Mouse (Mus musculus) retina, postnatal 1 day (tissue): ENCODE results near the gene Sbk3.

Source experiments
- DNase-seq: peaks from one replicate; pipeline ENCODE4 v3.0.0-alpha.2; 2012

The Sbk3 gene

DNA sequence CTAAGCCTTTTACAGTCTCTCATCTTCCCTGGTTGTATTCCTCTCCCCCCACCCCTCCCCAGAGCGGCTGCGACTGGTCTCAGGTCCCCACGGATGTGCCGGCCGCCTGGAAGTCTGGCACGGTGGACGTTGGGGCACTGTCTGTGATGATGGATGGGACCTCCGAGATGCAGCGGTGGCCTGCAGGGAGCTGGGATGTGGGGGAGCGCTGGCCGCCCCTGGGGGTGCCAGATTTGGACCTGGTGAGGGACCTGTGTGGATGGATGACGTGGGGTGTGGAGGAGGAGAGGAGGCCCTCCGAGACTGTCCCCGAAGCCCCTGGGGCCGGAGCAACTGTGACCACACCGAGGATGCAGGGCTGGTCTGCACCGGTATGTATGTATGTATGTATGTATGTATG is 42.6 kb downstream of the Sbk3 start:
- no peak for DNase-seq

DNA sequence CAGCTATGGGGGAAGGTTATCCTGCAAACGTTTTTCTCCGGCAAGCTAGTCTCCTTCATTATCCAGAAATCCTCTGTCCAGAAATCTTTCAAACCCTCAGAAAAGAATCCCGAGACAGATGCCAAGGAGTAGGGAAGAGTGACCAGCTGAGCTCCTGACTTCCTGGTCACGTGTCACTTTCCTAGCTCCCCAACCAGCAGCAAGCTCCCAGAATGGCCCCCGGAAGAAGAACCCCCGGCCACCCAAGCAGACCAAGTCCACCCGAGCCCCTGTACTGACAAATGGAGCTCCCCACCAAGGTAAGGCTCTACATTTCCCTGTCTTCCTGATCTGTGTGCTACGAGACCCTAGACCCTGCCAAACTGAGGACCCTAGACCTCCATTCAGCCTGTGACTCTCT is 43.3 kb downstream of the Sbk3 start:
- DNase-seq, result no peak

DNA sequence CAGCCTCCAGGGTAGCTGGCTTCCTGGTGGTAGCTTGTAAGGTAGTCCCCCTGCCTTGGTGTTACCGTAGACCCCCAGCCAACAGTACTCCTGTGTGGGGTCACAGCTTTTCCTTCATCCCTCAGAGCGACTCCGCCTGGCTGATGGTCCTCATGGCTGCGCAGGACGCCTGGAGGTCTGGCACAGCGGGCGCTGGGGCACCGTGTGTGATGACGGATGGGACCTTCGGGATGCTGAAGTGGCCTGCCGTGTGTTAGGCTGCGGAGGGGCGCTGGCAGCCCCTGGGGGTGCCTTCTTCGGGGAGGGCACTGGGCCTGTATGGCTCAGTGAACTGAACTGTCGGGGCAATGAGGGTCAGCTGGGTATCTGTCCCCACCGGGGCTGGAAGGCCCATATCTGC is 44.1 kb downstream of the Sbk3 start:
- DNase-seq, result no peak

DNA sequence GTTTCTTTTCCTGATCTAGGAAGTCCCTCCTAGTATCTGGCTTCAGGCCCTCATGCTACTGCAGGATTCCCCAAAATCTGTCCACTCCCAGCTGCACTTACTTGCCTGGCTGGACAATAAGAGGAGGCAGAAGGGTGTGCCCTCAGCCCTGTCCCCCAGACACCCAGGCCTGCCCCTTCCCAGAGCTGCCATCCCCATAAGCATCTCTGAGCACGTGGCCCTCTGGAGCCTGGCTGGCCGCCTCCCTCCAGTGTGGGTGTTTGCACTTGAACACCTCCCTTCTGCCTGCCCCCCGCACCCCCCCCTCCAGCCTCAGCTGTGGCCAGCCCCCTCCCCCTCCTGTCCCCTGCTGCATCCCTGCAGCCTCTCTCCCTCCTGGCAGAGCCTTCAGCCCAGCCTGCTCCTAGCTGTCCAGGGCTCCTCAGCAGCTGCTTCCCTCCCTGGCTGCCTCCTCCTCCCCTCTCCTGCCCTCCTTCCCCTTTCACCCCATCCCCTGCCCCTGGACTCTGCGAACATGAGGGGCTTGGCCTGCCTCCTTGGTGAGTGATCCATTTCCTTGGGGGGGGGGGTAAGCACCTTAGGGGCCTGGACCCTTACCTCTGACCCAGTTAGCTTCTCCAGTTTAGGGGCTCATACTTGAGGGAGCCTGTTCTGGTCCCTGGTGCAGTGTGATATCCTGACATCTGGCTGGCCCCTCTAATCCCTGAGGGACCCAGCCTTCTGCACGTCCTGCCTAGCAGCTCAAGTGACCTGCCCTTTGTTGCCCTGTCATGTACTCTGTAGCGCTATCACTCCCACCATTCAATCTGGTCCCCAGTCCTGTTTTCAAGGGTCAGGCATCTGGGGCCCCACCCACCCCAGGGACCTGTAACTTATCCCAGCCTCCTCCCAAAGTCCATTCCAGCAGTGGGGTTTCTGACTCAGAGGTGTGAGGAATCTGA is 45.3 kb downstream of the Sbk3 start, which contains the start of gene Ssc5d:
Gene Ssc5d (plus strand): TSS at position 345 of the 941 bp plus-strand sequence.
- peak; percentile 77 for DNase-seq

DNA sequence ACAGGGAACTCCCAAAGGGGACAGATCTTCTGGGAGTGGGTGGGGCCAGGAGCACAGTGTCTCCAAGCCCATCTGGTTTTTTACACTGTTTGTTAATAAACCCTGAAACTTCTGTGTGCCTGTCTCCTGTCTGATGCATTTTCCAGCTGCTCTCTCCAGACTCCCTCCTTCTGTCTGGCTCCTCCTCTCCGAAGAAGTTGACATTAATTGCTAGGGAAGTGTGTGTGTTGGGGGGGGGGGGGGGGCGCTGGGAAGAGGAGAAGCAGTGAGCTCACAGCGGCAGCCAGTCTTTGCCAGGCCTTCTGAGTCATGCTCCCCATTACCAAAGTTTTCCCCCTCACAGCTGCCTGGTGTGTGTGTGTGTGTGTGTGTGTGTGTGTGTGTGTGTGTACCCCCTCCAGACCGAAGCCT is 46.1 kb downstream of the Sbk3 start:
- peak; percentile 70 for DNase-seq

DNA sequence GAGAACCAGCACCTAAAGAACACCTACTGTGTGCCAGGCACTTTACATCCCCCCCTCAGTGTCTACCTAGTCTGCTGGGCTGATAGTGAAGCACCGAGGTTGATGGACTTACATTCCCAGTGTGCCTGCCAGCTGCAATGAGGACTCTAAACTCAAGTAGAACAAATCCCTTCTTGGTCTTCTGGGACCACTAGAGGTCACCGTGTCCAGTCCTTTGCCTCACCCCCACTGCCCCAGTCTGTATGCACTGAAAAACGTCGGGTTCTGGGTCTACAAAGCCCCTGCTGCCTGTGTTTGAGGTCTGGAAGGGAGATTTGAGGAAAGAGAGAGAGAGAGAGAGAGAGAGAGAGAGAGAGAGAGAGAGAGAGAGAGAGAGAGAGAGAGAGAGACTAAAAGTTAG is 46.5 kb downstream of the Sbk3 start:
- DNase-seq, result peak; percentile 49

DNA sequence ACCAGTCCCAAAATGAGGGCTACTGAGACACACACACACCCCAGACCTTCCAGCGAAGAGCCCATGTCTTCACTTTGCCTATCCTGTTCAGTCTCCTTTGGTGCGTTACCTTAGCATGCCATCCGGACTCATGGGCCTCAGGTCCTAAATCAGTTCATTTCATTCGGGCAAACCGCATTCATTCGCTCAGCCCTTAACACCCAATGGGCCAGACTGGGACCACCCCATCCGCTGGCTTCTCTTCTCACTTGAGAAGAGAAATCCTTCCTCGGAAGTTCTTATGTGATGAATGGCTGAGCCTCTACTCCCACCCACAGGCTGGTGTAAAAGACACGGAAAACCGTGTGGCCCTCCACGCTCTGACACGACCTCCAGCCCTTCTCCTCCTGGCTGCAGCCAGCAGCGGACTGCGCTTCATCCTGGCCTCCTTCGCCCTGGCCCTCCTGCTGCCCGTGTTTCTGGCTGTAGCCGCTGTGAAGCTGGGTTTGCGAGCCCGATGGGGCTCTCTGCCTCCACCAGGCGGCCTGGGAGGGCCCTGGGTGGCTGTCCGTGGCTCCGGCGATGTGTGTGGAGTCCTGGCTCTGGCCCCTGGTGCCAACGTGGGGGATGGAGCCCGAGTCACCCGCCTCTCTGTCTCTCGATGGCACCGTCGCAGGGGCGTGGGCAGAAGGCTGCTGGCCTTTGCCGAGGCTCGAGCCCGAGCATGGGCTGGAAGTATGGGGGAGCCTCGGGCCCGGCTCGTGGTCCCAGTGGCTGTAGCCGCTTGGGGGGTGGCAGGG is 47.2 kb downstream of the Sbk3 start:
- DNase-seq, result peak; percentile 67

DNA sequence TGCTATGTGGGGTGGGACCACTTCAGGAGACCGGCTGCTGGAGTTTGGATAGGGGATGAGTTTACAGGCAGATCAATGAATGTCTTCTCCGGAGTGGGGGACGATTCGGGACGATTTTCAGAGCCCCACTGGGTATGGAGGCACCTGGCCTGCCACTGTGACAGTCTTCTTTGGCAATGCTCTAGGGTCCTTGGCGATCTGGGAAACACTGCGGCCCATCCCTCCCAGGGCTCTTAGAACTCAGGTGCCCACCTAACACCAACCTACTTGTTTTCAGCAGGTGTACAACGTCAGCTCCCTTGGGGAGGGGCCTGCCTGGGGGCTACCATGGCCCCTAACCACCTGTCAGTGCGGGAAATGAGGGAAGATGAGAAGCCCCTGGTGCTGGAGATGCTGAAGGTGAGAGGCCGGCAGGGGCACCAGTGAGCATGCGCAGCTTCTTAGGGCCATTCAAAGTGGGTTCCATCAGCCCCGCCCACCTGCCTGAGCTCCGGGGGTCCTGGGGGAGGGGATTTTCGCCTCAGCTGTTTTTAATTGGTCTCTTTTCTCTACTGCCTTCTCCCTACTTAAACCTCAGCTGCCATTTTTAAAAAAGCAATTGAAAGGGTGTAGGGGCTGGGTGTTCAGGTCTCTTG is 47.9 kb downstream of the Sbk3 start:
- DNase-seq, result peak; percentile 88

DNA sequence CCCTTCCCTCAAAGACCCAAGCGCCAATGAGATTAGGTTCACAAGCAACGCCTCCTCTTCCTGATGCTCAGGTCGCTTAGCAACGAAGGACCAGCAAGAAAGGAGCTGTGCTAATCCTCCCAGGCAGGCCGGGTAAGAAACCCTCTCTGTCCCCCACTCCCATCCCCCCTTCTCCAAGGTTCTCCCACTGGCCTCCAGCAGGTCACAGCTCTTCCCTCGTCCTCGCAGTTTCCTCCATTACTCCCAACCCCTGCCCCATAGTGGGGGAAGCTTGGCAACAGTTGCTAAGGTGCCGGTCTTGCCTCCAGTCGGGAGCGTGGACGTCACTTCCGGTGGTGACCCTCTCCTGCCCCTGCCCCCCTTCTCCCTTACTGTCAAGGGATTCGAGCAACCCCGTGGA is 48.5 kb downstream of the Sbk3 start:
- peak; percentile 96 for DNase-seq

DNA sequence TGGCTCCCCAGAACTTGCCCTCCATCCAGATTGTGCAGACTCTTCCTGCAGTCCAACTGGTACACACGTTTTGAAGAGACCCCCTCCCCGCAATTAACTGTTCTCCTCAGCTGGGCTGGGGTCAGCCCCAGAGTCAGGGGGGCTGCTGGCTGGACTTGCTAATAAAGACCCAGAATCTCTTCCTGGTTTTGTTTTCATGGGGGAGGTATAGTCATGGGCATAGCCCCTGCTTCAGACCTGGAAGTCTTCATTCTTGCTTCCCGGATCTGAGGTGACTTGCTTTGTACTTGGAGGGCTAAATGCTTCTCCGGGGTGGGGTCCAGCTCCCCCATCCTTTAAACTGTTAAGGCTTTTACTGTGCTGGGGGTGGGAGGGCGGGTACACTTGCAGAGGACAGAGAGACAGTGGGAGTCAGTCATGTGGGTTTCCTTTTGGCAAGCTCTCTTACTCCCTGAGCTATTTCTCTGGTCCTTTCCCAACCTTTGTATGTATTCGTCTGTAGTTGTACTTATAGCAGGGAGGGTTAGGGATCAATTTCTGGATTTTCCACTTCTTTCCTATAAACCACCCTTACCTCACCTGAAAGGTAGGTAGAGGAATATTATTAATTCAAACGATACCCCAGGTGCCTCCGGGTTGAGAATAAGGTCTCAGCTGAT is 49.0 kb downstream of the Sbk3 start, which contains the start of gene Nat14:
Gene Nat14 (plus strand): TSS at position 205 of the 659 bp plus-strand sequence.
- DNase-seq, result no peak

DNA sequence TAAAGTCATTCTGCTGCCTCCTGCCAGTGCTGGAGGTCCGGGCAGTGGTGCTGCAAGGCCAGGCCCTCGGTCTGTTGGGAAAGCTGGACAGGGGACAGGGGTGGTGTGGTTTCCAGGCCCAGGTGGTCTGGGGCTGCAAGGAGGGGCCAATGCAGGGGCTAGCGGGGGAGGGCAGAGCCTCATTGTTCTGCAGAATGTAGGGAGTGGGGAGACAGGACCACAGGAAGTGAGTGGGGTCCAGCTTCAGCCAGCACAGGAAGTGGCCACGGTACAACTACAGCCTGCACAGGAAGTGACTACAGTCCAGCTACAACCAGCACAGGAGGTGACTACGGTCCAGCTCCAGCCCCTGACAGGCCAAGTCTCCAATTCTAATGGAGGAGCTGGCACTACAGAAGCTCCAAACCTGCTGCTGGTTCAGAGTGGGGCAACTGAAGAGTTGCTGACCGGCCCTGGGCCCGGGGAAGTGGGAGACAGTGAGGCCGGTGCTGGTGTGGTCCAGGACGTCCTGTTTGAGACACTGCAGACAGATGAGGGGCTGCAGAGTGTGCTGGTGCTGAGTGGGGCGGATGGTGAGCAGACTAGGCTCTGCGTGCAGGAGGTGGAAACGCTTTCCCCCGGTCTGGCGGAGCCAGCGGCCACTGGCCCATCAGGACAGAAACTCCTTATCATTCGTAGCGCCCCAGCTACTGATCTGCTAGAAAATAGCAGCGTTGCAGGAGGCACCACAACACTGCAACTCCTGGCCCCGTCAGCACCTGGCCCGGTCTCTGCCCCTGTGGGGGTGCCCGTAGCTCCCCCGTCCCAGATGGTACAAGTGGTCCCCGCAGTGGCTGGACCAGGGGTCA is 49.8 kb downstream of the Sbk3 start:
- no peak for DNase-seq

DNA sequence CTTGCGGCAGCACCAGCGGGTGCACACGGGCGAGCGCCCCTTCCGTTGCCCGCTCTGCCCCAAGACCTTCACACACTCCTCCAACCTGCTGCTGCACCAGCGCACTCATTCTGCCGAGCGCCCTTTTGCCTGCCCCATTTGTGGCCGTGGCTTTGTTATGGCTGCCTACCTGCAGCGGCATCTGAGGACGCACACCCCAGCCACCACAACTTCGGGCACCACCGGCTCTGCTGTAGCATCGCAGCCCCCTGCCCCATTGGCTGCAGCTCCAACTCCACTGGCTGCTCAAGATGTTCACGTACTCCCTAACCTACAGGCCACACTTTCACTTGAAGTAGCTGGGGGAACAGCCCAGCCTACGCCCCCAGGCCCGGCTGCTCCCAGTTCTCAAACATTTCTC is 50.5 kb downstream of the Sbk3 start:
- no peak for DNase-seq

DNA sequence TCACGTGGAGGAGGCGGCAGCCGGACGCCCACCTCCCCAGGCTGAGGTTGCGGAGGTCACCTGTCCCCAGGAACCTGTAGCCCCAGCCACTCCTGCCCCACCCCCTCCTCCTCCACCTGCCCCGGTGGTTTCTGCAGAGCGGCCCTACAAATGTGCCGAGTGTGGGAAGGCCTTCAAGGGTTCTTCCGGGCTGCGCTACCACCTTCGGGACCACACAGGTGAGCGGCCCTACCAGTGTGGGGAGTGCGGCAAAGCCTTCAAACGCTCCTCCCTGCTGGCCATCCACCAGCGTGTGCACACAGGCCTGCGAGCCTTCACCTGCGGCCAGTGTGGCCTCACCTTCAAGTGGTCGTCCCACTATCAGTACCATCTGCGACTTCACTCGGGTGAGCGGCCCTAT is 51.0 kb downstream of the Sbk3 start:
- no peak for DNase-seq

DNA sequence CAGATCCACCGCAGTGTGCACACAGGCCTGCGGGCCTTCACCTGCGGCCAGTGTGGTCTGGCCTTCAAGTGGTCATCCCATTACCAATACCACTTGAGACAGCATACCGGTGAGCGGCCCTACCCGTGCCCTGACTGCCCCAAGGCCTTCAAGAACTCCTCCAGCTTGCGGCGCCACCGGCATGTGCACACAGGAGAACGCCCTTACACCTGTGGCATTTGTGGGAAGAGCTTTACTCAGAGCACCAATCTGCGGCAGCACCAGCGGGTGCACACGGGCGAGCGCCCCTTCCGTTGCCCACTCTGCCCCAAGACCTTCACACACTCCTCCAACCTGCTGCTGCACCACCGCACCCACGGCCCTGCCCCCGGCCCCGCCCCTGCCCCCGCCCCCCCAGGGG is 51.9 kb downstream of the Sbk3 start:
- DNase-seq, result no peak

DNA sequence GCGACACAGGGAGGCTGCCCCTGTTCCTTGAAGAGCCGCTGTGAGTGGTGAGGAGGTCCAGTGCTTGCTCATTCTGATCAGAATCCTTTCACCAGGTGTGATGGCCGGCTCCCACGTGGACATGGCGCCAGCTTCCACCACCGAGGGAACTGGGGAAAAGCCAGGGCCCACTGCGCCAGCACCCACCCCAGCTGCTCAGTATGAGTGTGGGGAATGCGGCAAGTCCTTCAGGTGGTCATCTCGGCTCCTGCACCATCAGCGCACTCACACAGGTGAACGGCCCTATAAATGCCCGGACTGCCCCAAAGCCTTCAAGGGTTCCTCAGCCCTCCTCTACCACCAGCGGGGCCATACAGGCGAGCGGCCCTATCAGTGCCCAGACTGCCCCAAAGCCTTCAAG is 52.3 kb downstream of the Sbk3 start:
- DNase-seq, result no peak

DNA sequence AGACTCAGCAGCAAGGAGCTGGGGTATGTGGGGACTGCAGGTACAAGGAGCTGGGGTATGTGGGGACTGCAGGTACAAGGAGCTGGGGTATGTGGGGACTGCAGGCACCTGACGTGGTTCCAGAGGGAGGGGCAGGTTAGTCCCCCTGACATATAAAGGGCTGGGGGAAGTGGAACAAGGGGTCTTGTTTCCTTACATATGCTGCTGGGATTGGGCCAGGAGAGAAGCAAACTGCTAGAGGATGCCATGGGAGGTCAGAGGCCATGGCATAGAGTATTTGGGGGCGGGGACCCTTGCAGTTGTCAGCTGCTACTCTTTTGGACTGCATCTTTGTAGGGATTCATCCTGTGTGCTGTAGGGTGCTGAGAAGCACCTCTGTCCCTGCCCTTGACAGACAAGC is 53.5 kb downstream of the Sbk3 start:
- no peak for DNase-seq

DNA sequence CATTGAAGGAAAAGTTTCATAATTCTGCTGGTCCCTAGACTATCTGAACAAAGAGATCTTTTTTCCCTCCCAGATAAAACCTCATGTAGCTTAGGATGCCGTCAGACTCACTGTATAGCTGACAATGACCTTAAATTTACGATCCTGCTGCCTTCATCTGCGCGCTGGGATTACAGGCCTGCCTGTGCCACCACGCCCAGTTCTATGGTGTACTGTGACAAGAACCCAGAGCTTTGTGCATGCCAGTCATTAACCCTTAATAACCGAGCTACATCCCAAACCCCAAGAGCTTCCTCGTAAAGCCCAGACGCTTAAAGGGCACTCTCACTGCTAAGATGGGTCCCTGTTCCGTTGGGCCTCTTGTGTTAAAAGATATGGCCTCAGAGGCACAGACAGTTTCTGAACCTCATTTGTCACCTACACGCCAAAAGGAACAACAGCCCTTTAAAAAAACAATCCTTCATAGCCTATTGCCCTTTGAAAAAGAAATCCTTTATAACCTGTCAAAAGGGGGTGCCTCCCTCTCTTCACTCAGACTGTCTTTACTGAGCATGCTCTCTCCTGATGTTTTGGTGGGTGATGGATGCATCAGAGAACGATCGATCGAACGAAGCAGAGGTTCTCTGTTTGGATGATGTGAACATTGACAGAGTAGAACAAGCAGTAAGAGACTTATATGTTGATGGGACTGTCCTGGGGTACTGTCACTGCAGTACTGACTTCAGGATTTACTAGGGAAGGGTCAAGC is 55.1 kb downstream of the Sbk3 start:
- DNase-seq, result no peak
